Mouse (Mus musculus) forebrain, embryonic 13.5 days (tissue): ENCODE data around the gene Fcf1. TPM values are rescaled to one million over a fixed set of nuclear protein-coding genes. Genes with fewer than 3 reads are reported as not detected.

Source experiments
- ATAC-seq: fragments of 200-750 bp; cut with Nextera tagmentation; 2 replicates; pipeline ENCODE4 v1.8.0; 2017
- H3K27ac ChIP-seq: fragments of 300-500 bp; sonication (generic); 2 replicates; pipeline ENCODE4 v1.5.1; 2015; ENCODE audit warnings: inconsistent platforms, mild to moderate bottlenecking, moderate library complexity
- H3K27me3 ChIP-seq: fragments of 300-500 bp; sonication (generic); 2 replicates; pipeline ENCODE4 v1.6.1; 2015; ENCODE audit warnings: mild to moderate bottlenecking, inconsistent platforms
- H3K36me3 ChIP-seq: fragments of 300-500 bp; sonication (generic); 2 replicates; pipeline ENCODE4 v1.6.1; 2015; ENCODE audit warnings: mild to moderate bottlenecking, inconsistent platforms; ENCODE audit not compliant: poor library complexity, severe bottlenecking
- H3K4me1 ChIP-seq: fragments of 300-500 bp; sonication (generic); 2 replicates; pipeline ENCODE4 v1.6.1; 2015; ENCODE audit warnings: inconsistent platforms
- H3K4me2 ChIP-seq: fragments of 300-500 bp; sonication (generic); 2 replicates; pipeline ENCODE4 v1.6.1; 2015; ENCODE audit warnings: inconsistent platforms, mild to moderate bottlenecking, moderate library complexity
- H3K4me3 ChIP-seq: fragments of 300-500 bp; sonication (generic); 2 replicates; pipeline ENCODE4 v1.5.1; 2015; ENCODE audit warnings: mild to moderate bottlenecking, inconsistent platforms
- H3K9ac ChIP-seq: fragments of 300-500 bp; sonication (generic); 2 replicates; pipeline ENCODE4 v1.6.1; 2015; ENCODE audit warnings: mild to moderate bottlenecking, inconsistent platforms
- H3K9me3 ChIP-seq: fragments of 300-500 bp; sonication (generic); replicated peaks from 2 replicates; pipeline ENCODE4 v1.6.1; 2016; ENCODE audit warnings: inconsistent platforms
- WGBS: fragments of 180-500 bp; shearing (Covaris S2); methylation state at CpG from one replicate; pipeline ENCODE4 v1.1.7; 2015; 5-methylcytosine and 5-hydroxymethylcytosine counted together
- polyA plus RNA-seq: library from polyadenylated mRNA; unstranded; fragments of >200 nt; fragmentation: Nextera tagmentation; extraction: Ambion mirVana; gene quantifications from 2 replicates; pipeline ENCODE4 v1.2.1, GENCODE M21; 2015

Fcf1 gene
- polyA plus RNA-seq, 1 experiment from 2014 or later = 167 TPM

GRCm38 (mm10) chr12:84944813-84945553, 25.7 kb upstream of the Fcf1 start:
- no peak overlapping the region for H3K4me2 ChIP-seq
- ATAC-seq = no peak
- WGBS = 91% methylated on average over 9 of the region's 9 CpGs
- no peak overlapping the region for H3K27ac ChIP-seq
- H3K36me3 ChIP-seq = peaks cover 78% of the 10 kb centered on the region
- no peak overlapping the region for H3K4me3 ChIP-seq
- no peak overlapping the region for H3K9ac ChIP-seq
- H3K9me3 ChIP-seq = no peaks in the 10 kb centered on the region
- no peaks in the 10 kb centered on the region for H3K27me3 ChIP-seq
- H3K4me1 ChIP-seq = no peaks in the 10 kb centered on the region

- H3K9me3 ChIP-seq = no peaks in the 10 kb centered on the region
- ATAC-seq = no peak
- no peak overlapping the region for H3K4me3 ChIP-seq
- 82% methylated on average over 2 of the region's 2 CpGs for WGBS
- H3K27me3 ChIP-seq = no peaks in the 10 kb centered on the region
- no peak overlapping the region for H3K27ac ChIP-seq
- no peak overlapping the region for H3K4me2 ChIP-seq
- no peak overlapping the region for H3K9ac ChIP-seq
- H3K4me1 ChIP-seq = no peaks in the 10 kb centered on the region
- H3K36me3 ChIP-seq = peaks cover 65% of the 10 kb centered on the region
These were observed 22.7 kb upstream of the Fcf1 start for GRCm38 (mm10) chr12:84947894-84948583.

- Histone ChIP-seq H3K4me2 (no peak overlapping the region), H3K27me3 (no peaks in the 10 kb centered on the region), H3K36me3 (peaks cover 58% of the 10 kb centered on the region), H3K27ac (no peak overlapping the region), H3K4me1 (no peaks in the 10 kb centered on the region), H3K9ac (no peak overlapping the region), H3K4me3 (no peak overlapping the region), H3K9me3 (no peaks in the 10 kb centered on the region)
- 93% methylated on average over 6 of the region's 6 CpGs for WGBS
- no peak for ATAC-seq
These were observed 22.0 kb upstream of the Fcf1 start for GRCm38 (mm10) chr12:84948584-84949285.

GRCm38 (mm10) chr12:84950763-84951162, 19.9 kb upstream of the Fcf1 start:
- Histone ChIP-seq H3K9me3 (no peaks in the 10 kb centered on the region), H3K9ac (no peak overlapping the region), H3K36me3 (peaks cover 45% of the 10 kb centered on the region), H3K4me1 (no peaks in the 10 kb centered on the region), H3K27me3 (no peaks in the 10 kb centered on the region), H3K4me2 (no peak overlapping the region), H3K4me3 (no peak overlapping the region), H3K27ac (no peak overlapping the region)
- no peak for ATAC-seq
- WGBS = 86% methylated on average over 6 of the region's 6 CpGs

- H3K9ac ChIP-seq = no peak overlapping the region
- no peaks in the 10 kb centered on the region for H3K4me1 ChIP-seq
- no peaks in the 10 kb centered on the region for H3K27me3 ChIP-seq
- no peak for ATAC-seq
- WGBS = 42% methylated on average over 8 of the region's 8 CpGs
- H3K4me3 ChIP-seq = no peak overlapping the region
- H3K4me2 ChIP-seq = no peak overlapping the region
- H3K36me3 ChIP-seq = peaks cover 45% of the 10 kb centered on the region
- H3K27ac ChIP-seq = no peak overlapping the region
- H3K9me3 ChIP-seq = no peaks in the 10 kb centered on the region
These were observed 19.2 kb upstream of the Fcf1 start for GRCm38 (mm10) chr12:84951531-84951930.

GRCm38 (mm10) chr12:84952351-84952750, 18.3 kb upstream of the Fcf1 start:
- peaks cover 38% of the 10 kb centered on the region for H3K36me3 ChIP-seq
- H3K27me3 ChIP-seq = no peaks in the 10 kb centered on the region
- no peaks in the 10 kb centered on the region for H3K4me1 ChIP-seq
- H3K27ac ChIP-seq = no peak overlapping the region
- no peak for ATAC-seq
- no peak overlapping the region for H3K4me2 ChIP-seq
- 80% methylated on average over 1 of the region's 1 CpGs for WGBS
- H3K9me3 ChIP-seq = no peaks in the 10 kb centered on the region
- no peak overlapping the region for H3K4me3 ChIP-seq
- H3K9ac ChIP-seq = no peak overlapping the region

GRCm38 (mm10) chr12:84956317-84956716, 14.4 kb upstream of the Fcf1 start:
- Histone ChIP-seq H3K4me3 (no peak overlapping the region), H3K4me2 (no peak overlapping the region), H3K36me3 (peaks cover 20% of the 10 kb centered on the region; the same call in 1 of the 2 replicates), H3K27ac (no peak overlapping the region), H3K4me1 (no peaks in the 10 kb centered on the region), H3K9ac (no peak overlapping the region), H3K9me3 (no peaks in the 10 kb centered on the region), H3K27me3 (no peaks in the 10 kb centered on the region)
- 89% methylated on average over 3 of the region's 3 CpGs for WGBS
- no peak for ATAC-seq

- Histone ChIP-seq H3K27ac (no peak overlapping the region), H3K9ac (no peak overlapping the region), H3K4me3 (no peak overlapping the region), H3K9me3 (no peaks in the 10 kb centered on the region), H3K36me3 (peaks cover 20% of the 10 kb centered on the region; the same call in 1 of the 2 replicates), H3K4me2 (no peak overlapping the region), H3K4me1 (no peaks in the 10 kb centered on the region), H3K27me3 (no peaks in the 10 kb centered on the region)
- ATAC-seq = no peak
- 96% methylated on average over 1 of the region's 1 CpGs for WGBS
These were observed 11.8 kb upstream of the Fcf1 start for GRCm38 (mm10) chr12:84958794-84959356.

GRCm38 (mm10) chr12:84962606-84963005, 8.1 kb upstream of the Fcf1 start:
- peaks cover 18% of the 10 kb centered on the region; the same call in 1 of the 2 replicates for H3K36me3 ChIP-seq
- no peak overlapping the region for H3K4me2 ChIP-seq
- no peak overlapping the region for H3K9ac ChIP-seq
- H3K4me3 ChIP-seq = no peak overlapping the region
- 82% methylated on average over 7 of the region's 7 CpGs for WGBS
- no peaks in the 10 kb centered on the region for H3K9me3 ChIP-seq
- H3K27ac ChIP-seq = no peak overlapping the region
- no peak for ATAC-seq
- no peaks in the 10 kb centered on the region for H3K27me3 ChIP-seq
- 0 out of 2 replicates have a peak, but pooled peaks cover 2% of the 10 kb centered on the region for H3K4me1 ChIP-seq

- Histone ChIP-seq H3K27ac (no peak overlapping the region), H3K36me3 (peaks cover 14% of the 10 kb centered on the region), H3K27me3 (no peaks in the 10 kb centered on the region), H3K9me3 (no peaks in the 10 kb centered on the region), H3K4me3 (peak overlapping the region; percentile 76), H3K4me1 (peaks cover 28% of the 10 kb centered on the region), H3K9ac (0 out of 2 replicates have a peak overlapping the region, but pooled peaks have one; percentile 87), H3K4me2 (peak overlapping the region; percentile 95)
- 88% methylated on average over 16 of the region's 16 CpGs for whole genome bisulfite sequencing
- ATAC-seq = no peak
These were observed 1.7 kb upstream of the Fcf1 start for GRCm38 (mm10) chr12:84968831-84969655.

- Histone ChIP-seq H3K36me3 (peaks cover 20% of the 10 kb centered on the region), H3K9me3 (no peaks in the 10 kb centered on the region), H3K27me3 (no peaks in the 10 kb centered on the region), H3K4me2 (peak overlapping the region; percentile 95), H3K4me3 (peak overlapping the region; percentile 76), H3K9ac (peak overlapping the region; percentile 87), H3K4me1 (peaks cover 28% of the 10 kb centered on the region), H3K27ac (no peak overlapping the region)
- 29% methylated on average over 15 of the region's 15 CpGs for WGBS
- no peak for ATAC-seq
These were observed 855 bp upstream of the Fcf1 start for GRCm38 (mm10) chr12:84969656-84970427.
